Mouse (Mus musculus) limb, embryonic 11.5 days (tissue): ENCODE measurements around the gene Chrdl2. TPM values are rescaled to one million over a fixed set of nuclear protein-coding genes. Genes with fewer than 3 reads are reported as not detected.
"Not testable (repeated sequence)": the region's sequence is repeated elsewhere in the genome, so short reads cannot be mapped to it uniquely, and the experiment has no call there.

Experiments
- ATAC-seq: fragments of 200-750 bp; cut with Nextera tagmentation; 2 replicates; pipeline ENCODE4 v1.8.0; 2017; ENCODE audit warnings: low read depth; ENCODE audit not compliant: insufficient number of reproducible peaks, low FRiP score, low TSS enrichment
- DNase-seq: peaks from one replicate; pipeline ENCODE4 v3.0.0-alpha.2; 2015; ENCODE audit warnings: low spot score
- H3K27ac ChIP-seq: fragments of 300-500 bp; sonication (generic); replicated peaks from 2 replicates; pipeline ENCODE4 v1.5.1; 2014; ENCODE audit warnings: low read depth, mild to moderate bottlenecking, low read length
- H3K27me3 ChIP-seq: fragments of 300-500 bp; sonication (generic); 2 replicates; pipeline ENCODE4 v1.6.1; 2014; ENCODE audit warnings: mild to moderate bottlenecking, low read length, mixed read lengths; ENCODE audit not compliant: control insufficient read depth, insufficient read depth
- H3K36me3 ChIP-seq: fragments of 300-500 bp; sonication (generic); 2 replicates; pipeline ENCODE4 v1.6.1; 2014; ENCODE audit warnings: mild to moderate bottlenecking, low read length, moderate library complexity, mixed read lengths; ENCODE audit not compliant: control insufficient read depth, insufficient read depth
- H3K4me1 ChIP-seq: fragments of 300-500 bp; sonication (generic); 2 replicates; pipeline ENCODE4 v1.6.1; 2014; ENCODE audit warnings: low read length, mixed read lengths; ENCODE audit not compliant: control insufficient read depth, insufficient read depth
- H3K4me2 ChIP-seq: fragments of 300-500 bp; sonication (generic); 2 replicates; pipeline ENCODE4 v1.6.1; 2014; ENCODE audit warnings: low read depth, mild to moderate bottlenecking, moderate library complexity; ENCODE audit not compliant: severe bottlenecking
- H3K4me3 ChIP-seq: fragments of 300-500 bp; sonication (generic); 2 replicates; pipeline ENCODE4 v1.5.1; 2014; ENCODE audit warnings: low read depth, low read length
- H3K9ac ChIP-seq: fragments of 300-500 bp; sonication (generic); 2 replicates; pipeline ENCODE4 v1.6.1; 2014; ENCODE audit warnings: mild to moderate bottlenecking, low read length
- H3K9me3 ChIP-seq: fragments of 300-500 bp; sonication (generic); 2 replicates; pipeline ENCODE4 v1.6.1; 2016; ENCODE audit warnings: low read length; ENCODE audit not compliant: control insufficient read depth
- WGBS: fragments of 180-500 bp; shearing (Covaris S2); extraction: QIAGEN DNeasy Blood & Tissue Kit; methylation state at CpG from one replicate; pipeline ENCODE4 v1.1.7; 2014; 5-methylcytosine and 5-hydroxymethylcytosine counted together
- polyA plus RNA-seq: library from polyadenylated mRNA; unstranded; fragments of >200 nt; fragmentation: Nextera tagmentation; extraction: Ambion mirVana; gene quantifications from 2 replicates; pipeline ENCODE4 v1.2.1, GENCODE M21; 2014

Gene Chrdl2
- polyA plus RNA-seq, 1 experiment from 2014 or later, result 1.2 TPM

DNA sequence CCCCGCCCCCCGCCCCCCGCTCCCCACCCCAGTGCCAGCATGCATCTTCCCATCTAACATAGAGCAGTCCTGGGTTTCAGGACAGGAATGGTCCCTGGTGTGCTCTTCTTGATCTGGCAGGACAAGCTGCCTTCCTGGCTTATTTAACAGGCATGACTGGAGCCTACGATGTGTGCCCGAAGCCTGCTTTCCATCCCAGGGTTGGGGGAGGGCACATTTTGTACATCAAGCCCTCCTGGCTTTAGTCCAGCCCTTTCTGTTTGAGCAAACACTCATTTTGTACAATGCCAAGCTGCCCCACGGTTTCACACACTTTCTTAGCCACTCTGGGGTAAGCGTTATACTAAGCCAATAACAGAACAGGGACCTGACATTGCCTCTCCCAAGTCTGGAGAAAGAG lies 30.1 kb downstream of the Chrdl2 start:
- WGBS, result 80% methylated on average over 7 of the region's 7 CpGs

DNA sequence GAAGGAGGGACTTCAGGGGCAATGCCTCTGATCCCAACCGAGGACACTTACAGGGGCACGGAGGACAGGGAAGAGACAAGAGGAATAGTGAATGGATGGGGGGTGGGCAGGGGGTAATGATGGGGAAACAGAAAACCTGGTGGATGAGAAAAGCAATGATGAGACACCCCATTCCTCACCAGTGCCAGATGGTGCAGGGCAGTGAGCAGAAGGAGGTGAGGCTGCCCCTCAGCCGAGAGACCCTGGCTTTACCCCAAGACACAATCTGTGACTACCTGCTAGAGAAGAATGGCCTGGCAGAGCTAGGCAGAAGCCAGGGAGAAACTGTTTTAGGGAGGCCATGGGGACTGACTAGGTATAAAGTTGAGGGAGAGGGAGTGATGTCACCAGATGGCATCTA lies 30.5 kb downstream of the Chrdl2 start:
- WGBS, result 71% methylated on average over 3 of the region's 3 CpGs
- no peaks in the 10 kb centered on the region for H3K36me3 ChIP-seq
- no peak overlapping the region for H3K27ac ChIP-seq
- DNase-seq (no peak), ATAC-seq (no peak)
- H3K9ac ChIP-seq, result no peak overlapping the region
- H3K4me1 ChIP-seq, result peaks cover 3% of the 10 kb centered on the region; the same call in 1 of the 2 replicates
- H3K9me3 ChIP-seq, result no peaks in the 10 kb centered on the region
- no peak overlapping the region for H3K4me3 ChIP-seq
- no peaks in the 10 kb centered on the region for H3K27me3 ChIP-seq
- H3K4me2 ChIP-seq, result no peak overlapping the region

More for the DNA sequence above, 30.1 kb downstream of the Chrdl2 start:
- no peak overlapping the region for H3K27ac ChIP-seq
- no peak overlapping the region for H3K4me3 ChIP-seq
- H3K4me2 ChIP-seq, result no peak overlapping the region
- H3K4me1 ChIP-seq, result peaks cover 3% of the 10 kb centered on the region; the same call in 1 of the 2 replicates
- H3K36me3 ChIP-seq, result no peaks in the 10 kb centered on the region
- no peaks in the 10 kb centered on the region for H3K9me3 ChIP-seq
- no peaks in the 10 kb centered on the region for H3K27me3 ChIP-seq
- no peak for ATAC-seq
- H3K9ac ChIP-seq, result no peak overlapping the region
- no peak for DNase-seq

DNA sequence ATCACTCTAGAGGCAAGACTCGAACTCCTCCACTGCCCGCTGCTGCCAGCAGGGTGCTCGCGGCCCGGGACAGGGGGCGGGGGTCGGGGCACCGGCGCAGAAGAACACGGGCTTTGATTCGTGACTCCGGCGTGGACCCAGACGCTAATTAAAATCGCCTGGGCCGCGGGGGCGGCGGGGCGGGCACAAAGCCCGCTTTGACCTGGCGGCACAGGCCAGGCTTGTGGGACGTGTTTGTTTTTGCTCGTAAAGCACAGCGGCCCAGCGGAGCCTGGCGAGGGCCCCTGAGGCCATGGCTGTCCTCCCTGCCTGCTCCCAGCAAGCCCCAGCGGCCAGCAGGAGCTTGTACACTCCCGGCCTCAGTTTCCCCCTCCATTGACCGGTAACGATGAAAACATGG lies 36.1 kb downstream of the Chrdl2 start:
- H3K4me1 ChIP-seq, result peaks cover 12% of the 10 kb centered on the region; the same call in 1 of the 2 replicates
- H3K9ac ChIP-seq, result no peak overlapping the region
- H3K27me3 ChIP-seq, result no peaks in the 10 kb centered on the region
- WGBS, result 8% methylated on average over 31 of the region's 31 CpGs
- ATAC-seq (peak; percentile 22; the same call in 1 of the 2 replicates), DNase-seq (peak; percentile 70)
- H3K36me3 ChIP-seq, result no peaks in the 10 kb centered on the region
- H3K27ac ChIP-seq, result peak overlapping the region; percentile 61
- H3K9me3 ChIP-seq, result no peaks in the 10 kb centered on the region
- peak overlapping the region; percentile 26; the same call in 1 of the 2 replicates for H3K4me2 ChIP-seq
- H3K4me3 ChIP-seq, result no peak overlapping the region

DNA sequence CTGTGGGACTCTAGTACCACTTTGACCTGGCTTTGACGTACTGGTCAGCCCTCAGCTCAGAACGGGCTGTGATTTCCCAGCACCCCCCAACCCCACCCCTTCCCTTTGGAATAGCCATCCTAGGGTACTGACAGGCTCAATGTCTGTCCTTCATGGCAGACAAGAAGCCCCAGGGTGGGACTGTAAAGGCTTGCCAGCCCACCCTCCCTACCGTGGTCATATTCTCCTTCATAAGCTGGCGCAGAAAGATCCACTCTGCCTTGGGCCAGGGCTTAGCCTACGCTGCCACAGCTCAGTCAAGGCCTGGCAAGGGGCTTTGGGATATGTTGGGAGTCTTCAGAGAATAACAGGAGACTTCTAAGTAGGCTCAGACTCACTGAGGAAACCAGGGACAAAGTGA lies 37.1 kb downstream of the Chrdl2 start:
- ATAC-seq (no peak), DNase-seq (no peak)
- H3K9ac ChIP-seq, result no peak overlapping the region
- H3K27me3 ChIP-seq, result no peaks in the 10 kb centered on the region
- H3K36me3 ChIP-seq, result no peaks in the 10 kb centered on the region
- WGBS, result 87% methylated on average over 5 of the region's 5 CpGs
- peaks cover 12% of the 10 kb centered on the region; the same call in 1 of the 2 replicates for H3K4me1 ChIP-seq
- H3K4me3 ChIP-seq, result no peak overlapping the region
- H3K4me2 ChIP-seq, result no peak overlapping the region
- no peak overlapping the region for H3K27ac ChIP-seq
- no peaks in the 10 kb centered on the region for H3K9me3 ChIP-seq

DNA sequence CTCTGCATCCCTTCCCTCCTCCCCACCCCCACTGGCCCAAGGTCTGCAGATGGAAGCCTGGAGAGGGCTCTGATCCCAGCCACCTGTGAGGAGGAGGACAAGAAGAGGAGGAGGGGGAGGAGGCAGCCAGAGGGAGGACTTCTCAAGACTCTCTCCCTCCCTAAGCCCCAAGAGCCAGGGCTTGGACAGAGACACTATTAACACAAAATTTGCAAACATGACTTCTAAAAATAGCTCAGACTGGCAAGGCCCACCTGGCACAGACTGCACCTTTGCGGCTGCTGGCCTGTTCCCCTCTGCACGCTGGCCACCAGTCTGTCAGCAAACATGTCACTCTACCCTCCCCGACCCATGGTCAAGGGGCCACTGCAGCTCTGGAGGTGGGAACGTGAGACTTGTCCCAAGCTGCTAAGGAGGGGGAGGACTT lies 37.6 kb downstream of the Chrdl2 start:
- Histone ChIP-seq H3K9me3 (no peaks in the 10 kb centered on the region), H3K36me3 (no peaks in the 10 kb centered on the region), H3K27ac (no peak overlapping the region), H3K4me1 (peaks cover 12% of the 10 kb centered on the region; the same call in 1 of the 2 replicates), H3K4me2 (no peak overlapping the region), H3K9ac (no peak overlapping the region), H3K4me3 (no peak overlapping the region), H3K27me3 (no peaks in the 10 kb centered on the region)
- ATAC-seq (no peak), DNase-seq (no peak)
- 49% methylated on average over 4 of the region's 4 CpGs for WGBS

DNA sequence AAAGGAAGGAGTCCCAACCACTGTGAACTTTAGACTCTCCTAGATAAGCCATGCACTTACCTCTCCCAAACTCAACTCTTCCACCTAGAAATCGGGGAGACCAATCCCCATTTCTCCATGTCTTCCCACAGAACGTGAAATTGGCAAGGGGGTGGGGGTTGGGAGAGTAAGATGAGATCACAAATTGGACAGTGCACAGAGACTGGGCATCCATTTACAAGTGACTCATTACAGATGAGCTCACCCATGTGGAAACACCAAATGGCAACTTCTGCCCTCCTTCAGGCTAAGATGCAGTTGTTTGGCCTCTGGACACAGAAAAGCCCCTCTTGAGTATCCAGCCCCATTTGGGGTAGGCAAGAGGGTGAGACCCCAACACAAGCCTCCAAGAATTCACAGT lies 40.5 kb downstream of the Chrdl2 start:
- no peaks in the 10 kb centered on the region for H3K27me3 ChIP-seq
- H3K9me3 ChIP-seq, result no peaks in the 10 kb centered on the region
- no peak overlapping the region for H3K9ac ChIP-seq
- no peak overlapping the region for H3K4me3 ChIP-seq
- WGBS, result 78% methylated on average over 2 of the region's 2 CpGs
- ATAC-seq (no peak), DNase-seq (no peak)
- no peaks in the 10 kb centered on the region for H3K36me3 ChIP-seq
- no peak overlapping the region for H3K4me2 ChIP-seq
- H3K27ac ChIP-seq, result no peak overlapping the region
- peaks cover 12% of the 10 kb centered on the region; the same call in 1 of the 2 replicates for H3K4me1 ChIP-seq

DNA sequence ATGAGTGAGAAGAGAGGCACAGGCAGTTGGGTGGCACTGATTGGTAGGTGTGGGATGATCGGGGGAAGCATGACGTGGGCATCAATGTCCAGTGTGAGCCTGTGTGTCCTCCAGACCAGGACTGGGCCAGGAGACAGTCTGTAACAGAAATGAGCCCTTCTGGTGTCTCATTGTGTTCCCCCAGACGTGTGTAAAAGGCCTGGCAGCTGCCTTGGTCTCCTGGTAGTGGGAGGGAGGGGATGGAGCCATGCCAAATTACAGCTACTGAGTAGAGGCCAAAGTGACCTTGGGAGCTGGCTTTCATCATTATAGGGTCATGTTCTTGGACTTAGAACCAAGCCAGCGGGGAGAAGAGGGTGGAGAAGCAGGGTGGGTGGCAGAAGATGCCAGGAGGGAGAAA lies 45.9 kb downstream of the Chrdl2 start:
- H3K27me3 ChIP-seq, result no peaks in the 10 kb centered on the region
- no peak overlapping the region for H3K9ac ChIP-seq
- WGBS, result 74% methylated on average over 4 of the region's 4 CpGs
- H3K4me1 ChIP-seq, result no peaks in the 10 kb centered on the region
- H3K27ac ChIP-seq, result no peak overlapping the region
- no peak overlapping the region for H3K4me3 ChIP-seq
- H3K9me3 ChIP-seq, result no peaks in the 10 kb centered on the region
- no peaks in the 10 kb centered on the region for H3K36me3 ChIP-seq
- ATAC-seq (no peak), DNase-seq (no peak)
- H3K4me2 ChIP-seq, result no peak overlapping the region

DNA sequence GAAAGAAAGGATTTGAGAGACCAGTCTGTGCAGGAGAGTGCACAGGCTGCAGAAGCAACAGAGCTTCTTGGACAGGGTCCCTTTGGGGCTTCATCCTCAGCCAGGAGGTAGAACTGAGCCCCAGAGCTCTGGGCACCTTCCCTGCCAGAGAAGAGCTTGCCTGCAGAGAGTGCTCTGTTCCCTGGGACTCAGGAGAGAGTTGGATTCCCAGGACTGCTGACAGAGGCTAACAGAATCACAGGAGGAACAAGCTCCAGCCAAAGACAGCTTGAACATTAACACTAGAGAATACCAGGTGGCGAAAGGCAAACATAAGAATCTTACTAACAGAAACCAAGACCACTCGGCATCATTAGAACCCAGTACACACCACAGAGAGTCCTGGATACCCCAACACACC lies 47.0 kb downstream of the Chrdl2 start:
- H3K9ac ChIP-seq, ATAC-seq, H3K4me2 ChIP-seq, H3K4me1 ChIP-seq, H3K27ac ChIP-seq, H3K27me3 ChIP-seq, DNase-seq, H3K36me3 ChIP-seq, H3K9me3 ChIP-seq, H3K4me3 ChIP-seq: not testable (repeated sequence)
- 85% methylated on average over 2 of the region's 2 CpGs for WGBS

DNA sequence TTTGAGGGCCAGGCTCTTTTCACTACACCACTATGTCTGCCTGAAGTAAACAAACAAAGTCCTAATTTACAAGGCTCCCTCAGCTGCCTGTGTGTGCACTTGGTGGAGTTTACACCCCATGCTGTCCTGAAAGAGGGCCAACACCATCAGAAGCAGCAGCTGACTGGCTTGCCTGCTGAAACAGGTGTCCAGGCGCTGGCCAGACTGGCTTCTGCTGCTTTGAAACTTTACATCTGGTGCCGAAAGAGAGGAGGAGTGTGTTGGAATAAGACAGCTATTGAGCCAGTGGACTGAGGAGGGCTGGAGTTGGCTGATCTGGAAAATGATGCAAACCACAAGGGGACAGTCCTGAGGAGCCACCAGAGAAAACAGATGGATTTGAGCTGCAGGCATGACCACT lies 68.0 kb downstream of the Chrdl2 start:
- no peak for ATAC-seq
- 74% methylated on average over 2 of the region's 2 CpGs for WGBS
- Histone ChIP-seq H3K36me3 (no peaks in the 10 kb centered on the region; the same call in 1 of the 2 replicates), H3K4me3 (no peak overlapping the region), H3K9me3 (no peaks in the 10 kb centered on the region), H3K4me2 (no peak overlapping the region), H3K27ac (no peak overlapping the region), H3K9ac (no peak overlapping the region), H3K4me1 (no peaks in the 10 kb centered on the region), H3K27me3 (no peaks in the 10 kb centered on the region)
- no peak for DNase-seq
